Mouse (Mus musculus) liver, embryonic 16.5 days (tissue): ENCODE data around the gene Iffo2. TPM values are rescaled to one million over a fixed set of nuclear protein-coding genes. Genes with fewer than 3 reads are reported as not detected.
A peak's percentile ranks its signal among the peaks of the same experiment; 100 is the strongest.

ENCODE experiments used
- ATAC-seq: fragments of 200-750 bp; cut with Nextera tagmentation; 2 replicates; pipeline ENCODE4 v1.8.0; 2017; ENCODE audit warnings: low read depth, mild to moderate bottlenecking, moderate number of reproducible peaks, moderate library complexity
- H3K27ac ChIP-seq: fragments of 300-500 bp; sonication (generic); 2 replicates; pipeline ENCODE4 v1.5.1; 2014; ENCODE audit warnings: mild to moderate bottlenecking, low read length
- H3K27me3 ChIP-seq: fragments of 300-500 bp; sonication (generic); 2 replicates; pipeline ENCODE4 v1.6.1; 2014; ENCODE audit warnings: low read depth, low read length, mixed read lengths; ENCODE audit not compliant: control insufficient read depth, insufficient read depth
- H3K36me3 ChIP-seq: fragments of 300-500 bp; sonication (generic); 2 replicates; pipeline ENCODE4 v1.6.1; 2014; ENCODE audit warnings: mild to moderate bottlenecking; ENCODE audit not compliant: control insufficient read depth, insufficient read depth
- H3K4me1 ChIP-seq: fragments of 300-500 bp; sonication (generic); 2 replicates; pipeline ENCODE4 v1.6.1; 2014; ENCODE audit warnings: low read depth, low read length, mixed read lengths; ENCODE audit not compliant: control insufficient read depth
- H3K4me2 ChIP-seq: fragments of 300-500 bp; sonication (generic); 2 replicates; pipeline ENCODE4 v1.6.1; 2014; ENCODE audit warnings: low read depth, low read length, mixed read lengths
- H3K4me3 ChIP-seq: fragments of 300-500 bp; sonication (generic); 2 replicates; pipeline ENCODE4 v1.5.1; 2014; ENCODE audit warnings: low read depth, mild to moderate bottlenecking, low read length
- H3K9ac ChIP-seq: fragments of 300-500 bp; sonication (generic); 2 replicates; pipeline ENCODE4 v1.6.1; 2014; ENCODE audit warnings: low read depth, low read length
- H3K9me3 ChIP-seq: fragments of 300-500 bp; sonication (generic); replicated peaks from 2 replicates; pipeline ENCODE4 v1.6.1; 2016; ENCODE audit warnings: low read length; ENCODE audit not compliant: control insufficient read depth
- WGBS: fragments of 180-500 bp; shearing (Covaris S2); extraction: QIAGEN DNeasy Blood & Tissue Kit; methylation state at CpG from one replicate; pipeline ENCODE4 v1.1.7; 2014; ENCODE audit not compliant: insufficient replicate concordance; 5-methylcytosine and 5-hydroxymethylcytosine counted together
- polyA plus RNA-seq: library from polyadenylated mRNA; unstranded; fragments of >200 nt; fragmentation: Nextera tagmentation; extraction: Ambion mirVana; gene quantifications from 2 replicates; pipeline ENCODE4 v1.2.1, GENCODE M21; 2015

Iffo2 gene
- polyA plus RNA-seq, 1 experiment from 2014 or later: 0.66 TPM

- ATAC-seq: no peak
- WGBS: 30% methylated on average over 2 of the region's 2 CpGs
Measured at GRCm38 (mm10) chr4:139512985-139513384, 17.4 kb upstream of the Iffo2 start.

GRCm38 (mm10) chr4:139519221-139519620 lies 11.1 kb upstream of the Iffo2 start:
- Histone ChIP-seq H3K27ac (no peak overlapping the region), H3K4me3 (no peak overlapping the region), H3K36me3 (no peaks in the 10 kb centered on the region), H3K4me1 (no peaks in the 10 kb centered on the region; the same call in 1 of the 2 replicates), H3K9me3 (no peaks in the 10 kb centered on the region), H3K9ac (no peak overlapping the region), H3K4me2 (no peak overlapping the region), H3K27me3 (no peaks in the 10 kb centered on the region)
- no peak for ATAC-seq
- WGBS: 43% methylated on average over 6 of the region's 6 CpGs

More at GRCm38 (mm10) chr4:139512985-139513384, 17.4 kb upstream of the Iffo2 start:
- Histone ChIP-seq H3K4me1 (no peaks in the 10 kb centered on the region; the same call in 1 of the 2 replicates), H3K27me3 (no peaks in the 10 kb centered on the region), H3K4me3 (no peak overlapping the region), H3K9ac (no peak overlapping the region), H3K27ac (no peak overlapping the region), H3K4me2 (no peak overlapping the region), H3K36me3 (no peaks in the 10 kb centered on the region), H3K9me3 (no peaks in the 10 kb centered on the region)

GRCm38 (mm10) chr4:139521926-139522325 lies 8.4 kb upstream of the Iffo2 start:
- no peak overlapping the region for H3K4me2 ChIP-seq
- no peak overlapping the region for H3K27ac ChIP-seq
- WGBS: 69% methylated on average over 10 of the region's 10 CpGs

GRCm38 (mm10) chr4:139526475-139526874 lies 3.9 kb upstream of the Iffo2 start:
- no peak overlapping the region for H3K27ac ChIP-seq
- H3K9ac ChIP-seq: no peak overlapping the region
- no peak overlapping the region for H3K4me3 ChIP-seq
- 68% methylated on average over 12 of the region's 12 CpGs for WGBS
- ATAC-seq: no peak
- H3K9me3 ChIP-seq: no peaks in the 10 kb centered on the region
- no peaks in the 10 kb centered on the region for H3K27me3 ChIP-seq
- H3K4me2 ChIP-seq: no peak overlapping the region
- H3K4me1 ChIP-seq: no peaks in the 10 kb centered on the region
- no peaks in the 10 kb centered on the region for H3K36me3 ChIP-seq

More at GRCm38 (mm10) chr4:139521926-139522325, 8.4 kb upstream of the Iffo2 start:
- H3K9ac ChIP-seq: no peak overlapping the region
- ATAC-seq: no peak
- no peaks in the 10 kb centered on the region for H3K9me3 ChIP-seq
- no peaks in the 10 kb centered on the region for H3K36me3 ChIP-seq
- H3K4me3 ChIP-seq: no peak overlapping the region
- H3K4me1 ChIP-seq: no peaks in the 10 kb centered on the region; the same call in 1 of the 2 replicates
- H3K27me3 ChIP-seq: no peaks in the 10 kb centered on the region

- no peak overlapping the region for H3K27ac ChIP-seq
- H3K4me2 ChIP-seq: no peak overlapping the region
- no peak overlapping the region for H3K9ac ChIP-seq
- no peaks in the 10 kb centered on the region for H3K27me3 ChIP-seq
- WGBS: 73% methylated on average over 10 of the region's 10 CpGs
- H3K36me3 ChIP-seq: no peaks in the 10 kb centered on the region
- no peaks in the 10 kb centered on the region; the same call in 1 of the 2 replicates for H3K4me1 ChIP-seq
- H3K9me3 ChIP-seq: no peaks in the 10 kb centered on the region
- no peak for ATAC-seq
- no peak overlapping the region for H3K4me3 ChIP-seq
Measured at GRCm38 (mm10) chr4:139532081-139532480, 1.7 kb downstream of the Iffo2 start.

GRCm38 (mm10) chr4:139535127-139535695 lies 4.9 kb downstream of the Iffo2 start:
- peak; percentile 82 for ATAC-seq
- H3K9ac ChIP-seq: no peak overlapping the region
- no peaks in the 10 kb centered on the region for H3K36me3 ChIP-seq
- H3K4me1 ChIP-seq: no peaks in the 10 kb centered on the region; the same call in 1 of the 2 replicates
- H3K4me3 ChIP-seq: no peak overlapping the region
- peak overlapping the region; percentile 81 for H3K27ac ChIP-seq
- 33% methylated on average over 12 of the region's 12 CpGs for whole genome bisulfite sequencing
- no peak overlapping the region for H3K4me2 ChIP-seq
- no peaks in the 10 kb centered on the region for H3K27me3 ChIP-seq
- H3K9me3 ChIP-seq: no peaks in the 10 kb centered on the region

GRCm38 (mm10) chr4:139535719-139536118 lies 5.4 kb downstream of the Iffo2 start:
- WGBS: 49% methylated on average over 7 of the region's 7 CpGs
- H3K4me2 ChIP-seq: no peak overlapping the region
- ATAC-seq: no peak; the same call in 1 of the 2 replicates

GRCm38 (mm10) chr4:139536706-139537105 lies 6.4 kb downstream of the Iffo2 start:
- Histone ChIP-seq H3K4me1 (no peaks in the 10 kb centered on the region; the same call in 1 of the 2 replicates), H3K4me2 (no peak overlapping the region), H3K36me3 (no peaks in the 10 kb centered on the region), H3K9ac (no peak overlapping the region), H3K4me3 (no peak overlapping the region), H3K9me3 (no peaks in the 10 kb centered on the region), H3K27ac (no peak overlapping the region), H3K27me3 (no peaks in the 10 kb centered on the region)
- ATAC-seq: no peak
- WGBS: 75% methylated on average over 9 of the region's 9 CpGs

More at GRCm38 (mm10) chr4:139535719-139536118, 5.4 kb downstream of the Iffo2 start:
- H3K4me1 ChIP-seq: no peaks in the 10 kb centered on the region; the same call in 1 of the 2 replicates
- no peak overlapping the region for H3K9ac ChIP-seq
- H3K27ac ChIP-seq: peak overlapping the region; percentile 81
- no peaks in the 10 kb centered on the region for H3K9me3 ChIP-seq
- no peaks in the 10 kb centered on the region for H3K27me3 ChIP-seq
- no peaks in the 10 kb centered on the region for H3K36me3 ChIP-seq
- H3K4me3 ChIP-seq: no peak overlapping the region

GRCm38 (mm10) chr4:139540784-139541183 lies 10.4 kb downstream of the Iffo2 start:
- Histone ChIP-seq H3K4me2 (no peak overlapping the region), H3K27ac (no peak overlapping the region), H3K9ac (no peak overlapping the region), H3K9me3 (no peaks in the 10 kb centered on the region), H3K4me1 (no peaks in the 10 kb centered on the region; the same call in 1 of the 2 replicates), H3K27me3 (no peaks in the 10 kb centered on the region), H3K36me3 (no peaks in the 10 kb centered on the region), H3K4me3 (no peak overlapping the region)
- WGBS: 60% methylated on average over 7 of the region's 7 CpGs
- ATAC-seq: no peak
